Mouse (Mus musculus) limb, embryonic 13.5 days (tissue): ENCODE results near the gene L1cam. TPM values are rescaled to one million over a fixed set of nuclear protein-coding genes. Genes with fewer than 3 reads are reported as not detected.
A peak's percentile ranks its signal among the peaks of the same experiment; 100 is the strongest.

ENCODE experiments used
- ATAC-seq: fragments of 200-750 bp; cut with Nextera tagmentation; 2 replicates; pipeline ENCODE4 v1.8.0; 2017; ENCODE audit warnings: low read depth, moderate number of reproducible peaks, moderate TSS enrichment; ENCODE audit not compliant: low FRiP score
- H3K27ac ChIP-seq: fragments of 300-500 bp; sonication (generic); 2 replicates; pipeline ENCODE4 v1.5.1; 2015; ENCODE audit warnings: inconsistent platforms, mild to moderate bottlenecking, moderate library complexity
- H3K27me3 ChIP-seq: fragments of 300-500 bp; sonication (generic); 2 replicates; pipeline ENCODE4 v1.6.1; 2015; ENCODE audit warnings: mild to moderate bottlenecking, inconsistent platforms
- H3K36me3 ChIP-seq: fragments of 300-500 bp; sonication (generic); 2 replicates; pipeline ENCODE4 v1.6.1; 2015; ENCODE audit warnings: inconsistent platforms, mild to moderate bottlenecking, moderate library complexity
- H3K4me1 ChIP-seq: fragments of 300-500 bp; sonication (generic); 2 replicates; pipeline ENCODE4 v1.6.1; 2015; ENCODE audit warnings: inconsistent platforms
- H3K4me2 ChIP-seq: fragments of 300-500 bp; sonication (generic); replicated peaks from 2 replicates; pipeline ENCODE4 v1.6.1; 2015; ENCODE audit warnings: inconsistent platforms, mild to moderate bottlenecking, moderate library complexity
- H3K4me3 ChIP-seq: fragments of 300-500 bp; sonication (generic); 2 replicates; pipeline ENCODE4 v1.5.1; 2015; ENCODE audit warnings: moderate library complexity, mild to moderate bottlenecking, inconsistent platforms
- H3K9ac ChIP-seq: fragments of 300-500 bp; sonication (generic); 2 replicates; pipeline ENCODE4 v1.6.1; 2015; ENCODE audit warnings: mild to moderate bottlenecking, inconsistent platforms
- H3K9me3 ChIP-seq: fragments of 300-500 bp; sonication (generic); 2 replicates; pipeline ENCODE4 v1.6.1; 2016; ENCODE audit warnings: inconsistent platforms
- WGBS: fragments of 180-500 bp; shearing (Covaris S2); methylation state at CpG from one replicate; pipeline ENCODE4 v1.1.7; 2015; 5-methylcytosine and 5-hydroxymethylcytosine counted together
- polyA plus RNA-seq: library from polyadenylated mRNA; unstranded; fragments of >200 nt; fragmentation: Nextera tagmentation; extraction: Ambion mirVana; gene quantifications from 2 replicates; pipeline ENCODE4 v1.2.1, GENCODE M21; 2015

Gene L1cam
- 2.0 and 2.6 TPM in 2 replicates for polyA plus RNA-seq

DNA sequence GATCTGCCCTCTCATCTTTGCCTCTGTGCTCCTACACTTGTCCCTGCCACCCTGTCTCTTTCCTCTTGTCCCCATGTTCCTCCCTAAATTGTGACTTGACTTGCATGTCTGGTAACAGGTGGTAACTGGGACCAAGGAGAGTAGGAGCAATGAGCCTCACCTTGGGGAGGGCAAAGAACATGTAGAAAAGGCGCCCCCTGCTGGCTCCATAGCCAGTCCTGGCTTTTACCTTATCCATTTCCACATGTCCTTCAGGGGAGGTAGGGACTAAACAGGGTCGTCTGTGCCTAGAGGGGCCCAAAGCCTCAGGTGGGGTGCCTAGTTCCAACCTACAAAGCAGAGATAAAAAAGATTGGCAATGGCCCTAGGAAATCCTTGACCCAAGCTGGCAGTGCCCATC, at the start of gene L1cam:
TSS of gene L1cam (minus strand) at position 387 of the 400 bp plus-strand sequence.
- H3K27ac ChIP-seq = no peak within 1 kb of the TSS
- no peak for ATAC-seq
- H3K4me1 ChIP-seq = no peaks in the 10 kb centered on the region
- 15% methylated on average over 2 of the region's 2 CpGs for WGBS
- no peak within 1 kb of the TSS for H3K9ac ChIP-seq
- no peaks in the 10 kb centered on the region for H3K9me3 ChIP-seq
- peaks cover 9% of the 10 kb centered on the region; the same call in 1 of the 2 replicates for H3K27me3 ChIP-seq
- H3K4me2 ChIP-seq = no peak within 1 kb of the TSS
- H3K4me3 ChIP-seq = no peak within 1 kb of the TSS
- no peaks in the 10 kb centered on the region for H3K36me3 ChIP-seq

DNA sequence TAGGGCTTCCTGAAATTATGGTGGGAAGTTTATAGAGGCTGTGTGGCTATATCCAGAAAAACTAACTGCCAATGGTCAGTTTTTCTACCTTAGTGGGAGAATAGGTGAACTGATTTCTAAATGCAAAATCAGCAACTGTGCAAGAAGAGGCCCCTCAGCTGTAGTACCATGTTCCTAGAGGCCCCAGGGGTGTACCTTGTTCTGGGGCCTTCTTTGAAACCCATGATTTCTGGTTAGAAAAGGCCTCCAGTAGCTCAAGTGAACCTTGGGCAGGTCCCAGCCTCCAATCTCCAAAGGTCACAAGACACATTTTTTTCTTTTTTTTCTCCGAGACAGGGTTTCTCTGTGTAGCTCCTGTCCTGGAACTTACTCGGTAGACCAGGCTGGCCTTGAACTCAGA, 46.4 kb upstream of the L1cam start:
- ATAC-seq = no peak
- no peaks in the 10 kb centered on the region for H3K9me3 ChIP-seq
- peaks cover 57% of the 10 kb centered on the region for H3K36me3 ChIP-seq
- WGBS = 79% methylated on average over 2 of the region's 2 CpGs
- no peak overlapping the region for H3K9ac ChIP-seq
- no peak overlapping the region for H3K27ac ChIP-seq
- H3K4me1 ChIP-seq = no peaks in the 10 kb centered on the region
- no peaks in the 10 kb centered on the region for H3K27me3 ChIP-seq
- no peak overlapping the region for H3K4me2 ChIP-seq
- no peak overlapping the region for H3K4me3 ChIP-seq

DNA sequence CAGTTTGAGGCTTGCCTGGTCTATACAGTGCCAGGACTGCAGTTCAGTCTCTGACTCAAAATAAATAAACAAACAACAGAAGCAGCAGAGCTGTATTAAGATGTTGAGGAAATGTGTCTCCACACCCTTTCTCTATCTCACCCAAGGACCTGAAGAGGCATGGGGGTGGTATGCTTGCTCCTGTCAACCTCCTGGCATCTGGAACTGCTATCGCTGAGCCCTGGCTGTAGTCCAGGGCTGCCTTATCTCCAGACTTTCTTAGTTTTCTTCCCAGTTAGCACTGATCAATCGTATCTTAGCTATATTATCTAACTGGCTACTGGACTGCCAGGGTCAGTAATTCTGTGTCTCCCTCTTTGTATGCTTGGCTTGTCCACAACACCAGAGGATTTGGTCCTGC, 46.0 kb upstream of the L1cam start:
- no peaks in the 10 kb centered on the region for H3K4me1 ChIP-seq
- no peaks in the 10 kb centered on the region for H3K9me3 ChIP-seq
- 90% methylated on average over 2 of the region's 2 CpGs for WGBS
- H3K4me3 ChIP-seq = no peak overlapping the region
- H3K9ac ChIP-seq = no peak overlapping the region
- no peak overlapping the region for H3K4me2 ChIP-seq
- no peaks in the 10 kb centered on the region for H3K27me3 ChIP-seq
- peaks cover 53% of the 10 kb centered on the region for H3K36me3 ChIP-seq
- no peak overlapping the region for H3K27ac ChIP-seq
- ATAC-seq = no peak

DNA sequence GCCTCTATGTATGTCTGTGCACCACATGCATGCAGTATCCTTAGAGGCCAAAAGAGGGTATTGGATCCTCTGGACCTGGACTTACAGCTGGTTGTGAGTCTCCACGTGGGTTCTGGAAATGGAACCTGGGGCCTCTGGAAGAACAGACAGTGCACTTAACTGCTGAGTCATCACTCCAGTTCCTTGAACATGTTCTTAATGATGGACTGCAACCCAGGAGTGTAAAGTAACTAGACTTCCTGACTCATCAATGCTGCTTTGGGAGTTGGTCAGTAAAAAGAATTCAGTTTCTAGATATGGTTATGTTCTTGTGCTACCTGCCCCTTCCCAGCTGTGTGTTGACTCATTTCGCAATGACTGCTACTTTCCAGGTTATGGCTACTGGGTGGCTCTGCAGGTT, 36.0 kb upstream of the L1cam start:
- H3K4me3 ChIP-seq = no peak overlapping the region
- WGBS = 67% methylated on average over 2 of the region's 2 CpGs
- no peak overlapping the region for H3K9ac ChIP-seq
- no peak for ATAC-seq
- no peak overlapping the region for H3K27ac ChIP-seq
- no peaks in the 10 kb centered on the region for H3K4me1 ChIP-seq
- H3K9me3 ChIP-seq = no peaks in the 10 kb centered on the region
- no peaks in the 10 kb centered on the region; the same call in 1 of the 2 replicates for H3K27me3 ChIP-seq
- H3K4me2 ChIP-seq = no peak overlapping the region
- no peaks in the 10 kb centered on the region for H3K36me3 ChIP-seq

DNA sequence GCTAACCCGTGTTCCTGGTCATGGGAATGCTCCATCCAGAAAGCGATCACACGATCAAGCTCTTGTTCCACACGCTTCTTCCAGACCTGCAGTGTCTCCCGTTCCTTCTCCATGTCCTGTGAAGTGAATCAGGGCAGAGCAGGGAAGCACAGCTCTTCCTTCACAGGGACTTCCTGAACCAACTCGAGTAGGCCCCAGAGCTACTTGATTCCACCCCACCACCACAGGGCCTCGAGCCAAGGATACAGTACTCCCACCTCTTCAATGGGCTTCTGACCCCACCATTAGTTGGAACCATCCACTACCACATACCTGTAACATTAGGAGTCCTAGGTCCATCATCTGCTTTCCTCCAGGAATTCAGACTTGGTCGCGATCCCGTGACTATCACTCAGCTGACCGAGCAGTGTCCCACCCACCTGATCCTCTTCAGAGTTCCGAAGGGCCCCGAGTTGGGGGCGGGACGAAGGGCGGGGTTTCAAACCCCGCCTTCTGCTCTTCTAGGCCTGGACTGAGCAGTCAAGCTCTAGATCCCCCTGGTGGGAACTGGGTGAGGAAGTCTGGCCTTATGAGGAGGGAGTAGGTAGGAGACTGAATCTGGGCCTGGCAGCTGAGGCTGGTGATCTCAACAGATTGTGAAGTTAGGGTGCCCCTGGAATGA, 34.6 kb upstream of the L1cam start, which contains the start of gene Renbp:
TSS of gene Renbp (minus strand) at position 449 of the 661 bp plus-strand sequence.
- Histone ChIP-seq H3K36me3 (no peaks in the 10 kb centered on the region), H3K4me3 (peak within 1 kb of the TSS; percentile 29), H3K27ac (no peak within 1 kb of the TSS), H3K9me3 (no peaks in the 10 kb centered on the region), H3K4me1 (no peaks in the 10 kb centered on the region), H3K4me2 (peak within 1 kb of the TSS; percentile 49), H3K9ac (no peak within 1 kb of the TSS), H3K27me3 (no peaks in the 10 kb centered on the region; the same call in 1 of the 2 replicates)
- peak; percentile 91 for ATAC-seq
- 39% methylated on average over 17 of the region's 17 CpGs for WGBS

DNA sequence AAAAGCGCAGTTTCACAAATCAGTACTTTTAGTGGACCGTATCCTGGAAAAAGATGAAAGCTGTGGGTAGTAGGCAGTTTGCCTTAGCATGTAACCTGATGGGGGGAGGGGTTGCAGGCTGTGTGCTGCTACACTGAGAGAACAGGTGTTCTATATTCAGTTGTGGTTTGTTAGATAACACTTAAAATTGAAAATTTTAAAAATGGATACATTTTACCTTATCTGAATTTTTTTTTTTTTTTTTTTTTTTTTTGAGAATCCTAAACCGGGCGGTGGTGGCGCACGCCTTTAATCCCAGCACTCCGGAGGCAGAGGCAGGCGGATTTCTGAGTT, 26.6 kb upstream of the L1cam start:
- WGBS = 74% methylated on average over 8 of the region's 8 CpGs
- peak overlapping the region; percentile 72 for H3K4me2 ChIP-seq
- no peaks in the 10 kb centered on the region for H3K27me3 ChIP-seq
- peak overlapping the region; percentile 57 for H3K4me3 ChIP-seq
- no peak overlapping the region for H3K27ac ChIP-seq
- H3K4me1 ChIP-seq = 0 out of 2 replicates have a peak, but pooled peaks cover 4% of the 10 kb centered on the region
- H3K9ac ChIP-seq = peak overlapping the region; percentile 61
- no peak for ATAC-seq
- H3K36me3 ChIP-seq = peaks cover 17% of the 10 kb centered on the region
- H3K9me3 ChIP-seq = no peaks in the 10 kb centered on the region

DNA sequence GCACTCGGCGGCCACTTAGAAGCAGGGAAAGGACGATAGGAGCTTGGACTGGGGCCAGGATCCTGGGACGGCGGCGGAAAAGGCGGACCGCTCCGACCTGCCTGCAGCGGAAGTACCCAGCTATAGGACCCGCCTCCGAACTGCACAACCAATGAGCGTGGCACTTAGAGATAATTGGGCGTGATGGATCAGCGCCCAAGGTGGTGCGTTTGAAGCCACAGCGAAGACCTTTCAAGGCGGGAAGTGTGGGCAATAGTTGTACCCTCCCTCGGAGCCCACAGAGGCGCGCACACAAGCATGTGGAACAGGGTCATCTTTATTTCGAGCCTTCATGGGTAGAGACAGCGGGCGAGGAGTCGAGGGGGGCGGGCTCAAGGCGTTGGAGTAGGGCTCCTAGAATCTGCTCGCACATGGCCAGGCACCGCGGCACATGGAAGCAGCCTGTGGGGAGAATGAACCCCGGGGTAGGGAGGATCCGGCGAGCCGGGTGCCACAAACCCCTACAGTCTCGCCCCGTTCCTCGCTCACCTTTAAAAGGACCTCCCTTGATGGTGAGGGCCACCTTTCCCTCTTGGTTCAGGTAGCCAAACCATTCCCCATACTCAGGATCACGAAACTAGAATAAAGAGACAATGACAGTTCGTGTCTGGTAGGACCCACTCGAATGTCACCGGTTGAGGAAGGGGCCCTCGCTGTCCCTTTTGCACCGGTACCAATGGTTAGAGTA, 26.1 kb upstream of the L1cam start, which contains the start of the genes Arhgap4 and Naa10:
TSS of gene Arhgap4 (minus strand) at position 48 of the 727 bp plus-strand sequence.
TSS of gene Naa10 (minus strand) at position 122 of the 727 bp plus-strand sequence.
- Histone ChIP-seq H3K36me3 (peaks cover 19% of the 10 kb centered on the region), H3K27ac (peak within 1 kb of the TSS; percentile 55; the same call in 1 of the 2 replicates), H3K9me3 (no peaks in the 10 kb centered on the region), H3K4me2 (peak within 1 kb of the TSS; percentile 72), H3K4me1 (0 out of 2 replicates have a peak, but pooled peaks cover 4% of the 10 kb centered on the region), H3K4me3 (peak within 1 kb of the TSS; percentile 57), H3K27me3 (no peaks in the 10 kb centered on the region), H3K9ac (peak within 1 kb of the TSS; percentile 70)
- 12% methylated on average over 42 of the region's 43 CpGs for WGBS
- peak; percentile 96 for ATAC-seq

DNA sequence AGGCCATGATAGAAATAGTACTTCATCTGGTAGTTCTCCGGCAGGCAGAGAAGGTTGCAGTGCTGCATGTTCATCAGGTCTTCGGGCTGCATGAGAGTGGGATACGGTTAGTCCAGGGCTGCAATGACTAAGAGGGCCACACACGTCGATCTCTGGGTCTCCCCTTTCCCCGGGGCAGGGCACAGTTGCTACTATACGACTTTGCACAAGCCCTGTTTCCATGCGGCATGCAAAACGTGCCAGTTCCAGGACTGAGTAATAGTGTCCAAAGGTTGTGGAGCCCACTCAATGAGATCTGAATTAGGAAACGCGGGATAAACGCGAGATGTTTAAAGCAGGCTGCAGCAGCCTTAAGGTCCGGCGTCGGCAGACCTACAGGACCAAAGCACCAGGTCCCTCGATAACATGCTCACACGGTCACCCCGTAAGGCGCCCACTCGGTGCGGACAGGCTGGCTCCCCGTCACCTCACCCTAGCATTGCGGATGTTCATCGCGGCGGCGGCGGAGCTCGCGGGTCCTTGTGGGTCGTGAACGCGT, 25.4 kb upstream of the L1cam start:
- ATAC-seq = peak; percentile 10
- Histone ChIP-seq H3K27me3 (no peaks in the 10 kb centered on the region), H3K4me3 (peak overlapping the region; percentile 57), H3K27ac (peak overlapping the region; percentile 48; the same call in 1 of the 2 replicates), H3K36me3 (peaks cover 21% of the 10 kb centered on the region), H3K4me2 (peak overlapping the region; percentile 72), H3K4me1 (0 out of 2 replicates have a peak, but pooled peaks cover 4% of the 10 kb centered on the region), H3K9ac (peak overlapping the region; percentile 70), H3K9me3 (no peaks in the 10 kb centered on the region)
- WGBS = 15% methylated on average over 34 of the region's 34 CpGs

DNA sequence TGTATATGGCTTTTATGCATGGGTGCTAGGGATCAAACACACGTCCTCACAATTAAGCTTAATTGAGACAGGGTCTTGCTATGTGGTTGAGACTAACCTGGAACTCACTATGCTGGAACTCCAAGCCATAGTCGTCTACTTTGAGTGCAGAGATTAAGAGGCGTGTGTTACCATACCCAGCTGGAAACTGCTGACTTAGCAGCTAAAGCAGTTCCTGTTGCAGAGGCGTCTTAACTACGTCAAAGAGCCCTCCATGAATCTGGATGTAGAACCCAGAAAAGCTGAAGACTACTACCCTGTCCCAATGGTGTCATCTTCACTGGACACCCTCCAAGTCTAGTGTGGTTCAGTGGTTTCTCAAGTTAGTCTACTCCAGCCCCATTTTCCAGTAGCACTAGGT, 22.7 kb upstream of the L1cam start:
- no peak overlapping the region for H3K4me3 ChIP-seq
- 89% methylated on average over 5 of the region's 5 CpGs for whole genome bisulfite sequencing
- no peaks in the 10 kb centered on the region for H3K9me3 ChIP-seq
- no peak for ATAC-seq
- H3K9ac ChIP-seq = no peak overlapping the region
- H3K4me2 ChIP-seq = no peak overlapping the region
- 0 out of 2 replicates have a peak, but pooled peaks cover 4% of the 10 kb centered on the region for H3K4me1 ChIP-seq
- no peak overlapping the region for H3K27ac ChIP-seq
- no peaks in the 10 kb centered on the region for H3K27me3 ChIP-seq
- peaks cover 25% of the 10 kb centered on the region for H3K36me3 ChIP-seq

DNA sequence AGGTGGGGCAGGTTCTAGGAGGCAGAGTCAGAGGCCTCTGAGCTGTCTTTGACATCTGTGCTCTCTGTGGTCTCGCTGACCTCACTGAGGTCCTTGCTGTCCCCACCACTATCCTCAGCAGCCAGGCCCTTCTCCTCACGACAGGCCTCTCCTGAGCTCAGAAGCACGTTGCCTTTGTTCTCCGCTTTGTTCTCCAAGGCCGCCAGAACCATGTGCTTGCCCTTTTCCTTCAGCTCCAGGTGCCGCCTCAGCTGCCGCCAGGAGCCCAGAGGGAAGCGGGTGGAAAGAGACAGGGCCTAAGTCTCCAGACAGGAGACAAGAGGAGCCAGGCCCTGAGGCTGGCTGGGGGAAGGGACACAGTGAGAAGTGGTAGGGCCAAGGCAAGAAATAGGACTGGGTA, 21.0 kb upstream of the L1cam start:
- ATAC-seq = no peak
- whole genome bisulfite sequencing = 86% methylated on average over 8 of the region's 8 CpGs
- Histone ChIP-seq H3K27ac (no peak overlapping the region), H3K27me3 (no peaks in the 10 kb centered on the region), H3K4me2 (no peak overlapping the region), H3K36me3 (peaks cover 25% of the 10 kb centered on the region), H3K4me1 (0 out of 2 replicates have a peak, but pooled peaks cover 4% of the 10 kb centered on the region), H3K4me3 (no peak overlapping the region), H3K9ac (no peak overlapping the region), H3K9me3 (no peaks in the 10 kb centered on the region)

DNA sequence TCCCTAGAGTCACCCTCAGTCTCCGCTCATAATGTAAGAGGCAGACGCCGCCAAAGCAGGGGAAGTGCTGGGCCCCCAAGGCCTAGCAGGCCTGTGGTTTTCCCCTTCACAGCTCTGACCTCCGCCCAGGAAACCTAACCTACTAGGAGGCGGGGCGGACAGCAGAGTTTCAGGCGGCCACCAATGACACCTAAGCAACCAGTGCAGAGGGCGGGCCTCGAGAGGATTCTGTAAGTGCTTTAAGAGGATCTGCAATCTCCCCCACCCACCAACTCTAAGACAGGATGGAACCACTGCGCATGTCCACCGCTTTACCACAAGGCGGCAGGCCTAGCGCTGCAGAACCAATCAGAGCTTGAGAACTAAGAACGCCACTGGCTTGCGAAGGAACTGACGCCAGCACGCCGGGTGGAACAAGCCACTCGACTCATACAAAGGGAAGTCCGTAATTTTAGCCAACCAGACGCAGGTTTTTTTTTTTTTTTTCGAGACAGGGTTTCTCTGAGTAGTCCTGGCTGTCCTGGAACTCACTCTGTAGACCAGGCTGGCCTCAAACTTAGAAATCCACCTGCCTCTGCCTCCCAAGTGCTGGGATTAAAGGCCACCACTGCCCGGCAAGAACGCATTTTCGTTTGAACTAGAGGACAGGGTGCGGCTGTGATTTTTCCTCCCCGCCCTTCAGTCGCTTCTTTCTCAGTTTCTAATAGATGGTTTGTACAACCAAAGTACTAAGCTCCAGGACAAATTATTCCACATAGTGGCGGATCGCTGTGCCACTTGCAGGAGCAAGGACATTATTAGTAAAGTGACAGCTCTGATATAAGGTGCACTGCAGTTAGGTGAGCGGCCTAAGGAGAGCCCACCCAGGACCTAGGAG, 19.2 kb upstream of the L1cam start:
- peak; percentile 98 for ATAC-seq
- Histone ChIP-seq H3K9ac (no peak overlapping the region), H3K27ac (peak overlapping the region; percentile 70), H3K4me2 (peak overlapping the region; percentile 52), H3K9me3 (no peaks in the 10 kb centered on the region), H3K36me3 (peaks cover 25% of the 10 kb centered on the region), H3K27me3 (peaks cover 12% of the 10 kb centered on the region), H3K4me3 (peak overlapping the region; percentile 23), H3K4me1 (no peaks in the 10 kb centered on the region)
- WGBS = 24% methylated on average over 31 of the region's 31 CpGs
